Mouse (Mus musculus) heart, embryonic 15.5 days (tissue): ENCODE measurements around the gene Izumo4. TPM values are rescaled to one million over a fixed set of nuclear protein-coding genes. Genes with fewer than 3 reads are reported as not detected.

Experiments used
- ATAC-seq: fragments of 200-750 bp; cut with Nextera tagmentation; replicated peaks from 2 replicates; pipeline ENCODE4 v1.8.0; 2017; ENCODE audit warnings: low read depth, moderate TSS enrichment; ENCODE audit not compliant: insufficient number of reproducible peaks, insufficient read depth, low FRiP score
- H3K27ac ChIP-seq: fragments of 300-500 bp; sonication (generic); 2 replicates; pipeline ENCODE4 v1.5.1; 2015; ENCODE audit warnings: mild to moderate bottlenecking, inconsistent platforms
- H3K27me3 ChIP-seq: fragments of 300-500 bp; sonication (generic); 2 replicates; pipeline ENCODE4 v1.6.1; 2015; ENCODE audit warnings: inconsistent platforms
- H3K36me3 ChIP-seq: fragments of 300-500 bp; sonication (generic); 2 replicates; pipeline ENCODE4 v1.6.1; 2015; ENCODE audit warnings: mild to moderate bottlenecking, inconsistent platforms
- H3K4me1 ChIP-seq: fragments of 300-500 bp; sonication (generic); replicated peaks from 2 replicates; pipeline ENCODE4 v1.6.1; 2015; ENCODE audit warnings: inconsistent platforms
- H3K4me2 ChIP-seq: fragments of 300-500 bp; sonication (generic); 2 replicates; pipeline ENCODE4 v1.6.1; 2015; ENCODE audit warnings: inconsistent platforms, mild to moderate bottlenecking, moderate library complexity
- H3K4me3 ChIP-seq: fragments of 300-500 bp; sonication (generic); 2 replicates; pipeline ENCODE4 v1.5.1; 2015; ENCODE audit warnings: mild to moderate bottlenecking, inconsistent platforms
- H3K9ac ChIP-seq: fragments of 300-500 bp; sonication (generic); 2 replicates; pipeline ENCODE4 v1.6.1; 2015; ENCODE audit warnings: mild to moderate bottlenecking, inconsistent platforms
- H3K9me3 ChIP-seq: fragments of 300-500 bp; sonication (generic); replicated peaks from 2 replicates; pipeline ENCODE4 v1.6.1; 2016; ENCODE audit warnings: inconsistent platforms
- WGBS: fragments of 180-500 bp; shearing (Covaris S2); methylation state at CpG from one replicate; pipeline ENCODE4 v1.1.7; 2015; ENCODE audit warnings: mixed read lengths; 5-methylcytosine and 5-hydroxymethylcytosine counted together
- polyA plus RNA-seq: library from polyadenylated mRNA; unstranded; fragments of >200 nt; fragmentation: Nextera tagmentation; extraction: Ambion mirVana; gene quantifications from 2 replicates; pipeline ENCODE4 v1.2.1, GENCODE M21; 2015

Gene Izumo4
- polyA plus RNA-seq, 1 experiment from 2014 or later = 10.4 TPM

DNA sequence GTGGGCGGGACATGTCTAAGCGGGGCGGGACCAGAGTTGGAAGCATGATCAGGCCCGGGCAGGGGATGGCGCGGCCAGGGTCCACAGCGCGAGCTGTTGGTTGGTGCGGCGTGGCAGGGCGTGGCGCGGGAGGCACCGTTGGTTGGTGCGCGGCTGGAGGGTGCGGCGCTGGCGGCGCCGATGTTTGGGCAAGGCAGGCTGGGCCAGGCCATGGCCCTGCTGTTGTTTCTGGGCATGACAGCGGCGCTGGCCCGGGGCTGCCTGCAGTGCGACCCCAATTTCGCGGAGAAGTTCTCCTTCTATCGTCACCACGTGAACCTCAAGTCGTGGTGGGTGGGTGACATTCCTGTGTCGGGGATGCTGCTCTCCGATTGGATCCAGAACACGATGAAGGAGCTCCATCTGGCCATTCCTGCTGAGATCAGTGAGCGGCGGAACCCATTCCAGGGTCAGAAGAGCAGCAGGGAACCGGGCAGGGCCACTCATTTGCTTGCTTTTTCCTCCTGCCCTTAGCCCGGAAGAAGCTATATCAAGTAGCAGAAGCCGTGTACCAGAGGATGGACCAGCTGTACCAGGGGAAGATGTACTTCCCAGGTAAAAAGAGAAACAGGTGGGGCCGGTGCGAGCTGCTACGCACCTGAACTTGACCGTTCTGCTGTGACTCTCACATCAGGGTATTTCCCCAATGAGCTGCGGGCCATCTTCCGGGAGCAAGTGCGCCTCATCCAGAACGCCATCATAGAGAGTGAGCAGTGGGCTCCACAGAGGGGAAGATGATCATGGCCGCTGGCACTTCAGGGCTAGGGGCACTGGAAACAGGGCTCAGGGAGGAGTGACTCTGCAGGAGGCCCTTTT lies 779 bp downstream of the Izumo4 start:
- Histone ChIP-seq H3K4me1 (peaks cover 39% of the 10 kb centered on the region), H3K4me2 (peak overlapping the region; percentile 92), H3K9me3 (no peaks in the 10 kb centered on the region), H3K36me3 (peaks cover 12% of the 10 kb centered on the region), H3K27me3 (no peaks in the 10 kb centered on the region), H3K27ac (peak overlapping the region; percentile 81), H3K4me3 (peak overlapping the region; percentile 73), H3K9ac (peak overlapping the region; percentile 69)
- 2% methylated on average over 47 of the region's 47 CpGs for WGBS
- peak; percentile 78 for ATAC-seq

DNA sequence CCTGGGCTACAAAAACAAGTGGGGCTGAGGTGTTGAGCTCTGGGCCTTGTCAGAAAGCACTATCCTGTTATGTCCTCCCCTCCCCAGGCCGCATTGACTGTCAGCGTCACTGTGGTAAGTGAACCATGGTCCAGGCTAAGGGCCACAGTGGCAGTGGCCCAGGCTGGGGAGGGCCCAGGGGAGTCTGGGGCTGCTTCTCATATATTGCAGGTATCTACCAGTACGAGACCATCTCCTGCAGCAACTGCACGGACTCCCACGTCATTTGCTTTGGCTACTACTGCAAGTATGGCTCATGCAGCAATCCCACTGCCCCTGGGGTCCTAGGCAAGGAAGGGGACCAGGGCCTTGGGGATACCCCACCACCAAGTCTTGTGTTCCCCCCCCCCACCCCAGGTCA lies 1.7 kb downstream of the Izumo4 start:
- ATAC-seq = no peak
- Histone ChIP-seq H3K9ac (0 out of 2 replicates have a peak overlapping the region, but pooled peaks have one; percentile 69), H3K27ac (no peak overlapping the region), H3K4me3 (no peak overlapping the region), H3K9me3 (no peaks in the 10 kb centered on the region), H3K4me2 (peak overlapping the region; percentile 92), H3K27me3 (no peaks in the 10 kb centered on the region), H3K4me1 (peaks cover 33% of the 10 kb centered on the region), H3K36me3 (peaks cover 21% of the 10 kb centered on the region)
- WGBS = 74% methylated on average over 5 of the region's 5 CpGs

DNA sequence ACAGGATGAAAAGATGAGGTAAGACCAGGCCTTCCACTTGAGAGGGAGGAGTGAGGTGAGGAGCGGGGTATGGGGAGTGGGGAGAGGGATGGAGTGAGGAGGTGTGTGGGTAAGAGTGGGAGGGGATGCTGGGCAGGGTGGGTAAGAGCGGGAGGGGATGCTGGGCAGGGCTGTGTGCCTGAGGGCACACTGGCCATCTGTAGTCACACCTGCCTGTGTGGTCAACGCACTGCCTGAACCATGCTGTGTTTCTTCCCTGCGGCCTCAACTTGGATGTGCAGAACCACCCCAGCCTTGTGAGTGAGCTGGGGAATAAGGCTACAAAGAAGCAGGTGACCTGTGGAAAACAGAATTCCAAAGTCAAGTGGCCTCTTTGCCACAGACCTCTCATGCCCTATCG lies 2.4 kb downstream of the Izumo4 start:
- WGBS = 77% methylated on average over 5 of the region's 5 CpGs
- Histone ChIP-seq H3K36me3 (peaks cover 28% of the 10 kb centered on the region), H3K27me3 (no peaks in the 10 kb centered on the region), H3K4me3 (no peak overlapping the region), H3K4me2 (no peak overlapping the region), H3K9me3 (no peaks in the 10 kb centered on the region), H3K9ac (no peak overlapping the region), H3K27ac (no peak overlapping the region), H3K4me1 (peaks cover 33% of the 10 kb centered on the region)
- ATAC-seq = no peak

DNA sequence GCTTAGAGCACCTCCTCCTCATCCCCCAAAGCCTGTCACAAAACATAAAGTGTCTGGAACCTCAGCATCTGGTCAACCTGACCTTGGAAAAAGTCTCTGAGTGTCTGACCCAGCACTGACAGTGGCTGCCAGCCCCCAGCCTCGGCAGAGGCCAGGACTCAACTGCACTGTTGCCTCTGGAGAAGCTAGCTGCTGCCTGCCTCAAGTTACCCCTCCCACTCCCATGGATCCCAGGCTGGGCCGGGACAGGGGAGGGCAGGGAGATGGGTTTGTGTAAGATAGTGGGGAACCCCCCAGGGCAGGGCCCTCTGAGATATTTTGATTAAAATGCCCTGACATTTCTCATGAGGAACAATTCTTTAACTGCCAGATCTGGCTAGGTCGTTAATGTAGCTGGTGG lies 3.0 kb downstream of the Izumo4 start:
- WGBS = 50% methylated on average over 3 of the region's 3 CpGs

DNA sequence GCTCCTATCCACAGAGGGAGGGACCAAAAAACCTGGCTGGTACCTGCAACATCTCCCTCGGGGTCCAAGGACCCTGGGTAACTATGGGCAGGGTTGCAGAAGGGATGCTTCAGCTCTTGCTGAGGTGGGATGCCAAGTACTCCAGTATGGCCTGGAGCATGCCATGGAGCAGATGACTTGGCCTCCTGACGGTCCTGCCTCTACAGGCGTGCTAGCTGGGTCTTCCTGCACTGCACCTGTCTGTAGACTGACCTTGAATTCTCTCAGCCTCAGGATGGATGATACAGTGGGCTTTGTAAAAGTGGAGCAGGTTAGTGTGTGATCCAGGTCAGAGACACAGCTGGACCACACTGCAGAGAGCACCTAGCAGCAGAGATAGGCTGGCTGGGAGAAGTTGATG lies 3.5 kb downstream of the Izumo4 start:
- 57% methylated on average over 3 of the region's 3 CpGs for WGBS
- no peak for ATAC-seq
- Histone ChIP-seq H3K9me3 (no peaks in the 10 kb centered on the region), H3K4me2 (no peak overlapping the region), H3K27me3 (no peaks in the 10 kb centered on the region), H3K36me3 (peaks cover 39% of the 10 kb centered on the region), H3K4me3 (no peak overlapping the region), H3K9ac (no peak overlapping the region), H3K4me1 (peaks cover 25% of the 10 kb centered on the region), H3K27ac (no peak overlapping the region)

More for the DNA sequence above, 3.0 kb downstream of the Izumo4 start:
- ATAC-seq = no peak
- Histone ChIP-seq H3K27me3 (no peaks in the 10 kb centered on the region), H3K9me3 (no peaks in the 10 kb centered on the region), H3K4me2 (no peak overlapping the region), H3K4me3 (no peak overlapping the region), H3K4me1 (peaks cover 30% of the 10 kb centered on the region), H3K9ac (no peak overlapping the region), H3K36me3 (peaks cover 35% of the 10 kb centered on the region), H3K27ac (no peak overlapping the region)

DNA sequence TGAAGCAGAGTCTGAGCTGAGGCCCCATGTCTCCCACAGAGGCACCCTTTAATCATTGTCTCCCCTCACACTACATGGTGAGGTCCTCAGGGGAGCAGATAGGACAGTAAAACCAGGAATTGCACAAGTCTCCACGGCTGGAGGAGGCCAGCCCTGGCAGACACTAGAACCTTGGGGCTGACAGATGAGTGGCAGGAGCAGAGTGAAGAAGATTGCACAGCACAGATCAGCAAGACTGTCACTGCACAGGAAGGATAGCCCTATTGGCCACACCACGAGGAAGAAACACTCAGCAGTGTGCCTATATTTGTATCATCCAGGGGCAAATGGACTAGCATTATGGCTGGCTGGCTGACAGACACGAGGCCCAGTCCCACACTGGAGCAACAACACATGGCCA lies 8.8 kb downstream of the Izumo4 start:
- H3K4me1 ChIP-seq = no peaks in the 10 kb centered on the region
- no peak overlapping the region for H3K4me3 ChIP-seq
- H3K36me3 ChIP-seq = peaks cover 93% of the 10 kb centered on the region
- no peaks in the 10 kb centered on the region for H3K9me3 ChIP-seq
- 76% methylated on average over 3 of the region's 3 CpGs for WGBS
- no peak overlapping the region for H3K27ac ChIP-seq
- H3K27me3 ChIP-seq = no peaks in the 10 kb centered on the region
- H3K4me2 ChIP-seq = no peak overlapping the region
- no peak for ATAC-seq
- H3K9ac ChIP-seq = no peak overlapping the region

DNA sequence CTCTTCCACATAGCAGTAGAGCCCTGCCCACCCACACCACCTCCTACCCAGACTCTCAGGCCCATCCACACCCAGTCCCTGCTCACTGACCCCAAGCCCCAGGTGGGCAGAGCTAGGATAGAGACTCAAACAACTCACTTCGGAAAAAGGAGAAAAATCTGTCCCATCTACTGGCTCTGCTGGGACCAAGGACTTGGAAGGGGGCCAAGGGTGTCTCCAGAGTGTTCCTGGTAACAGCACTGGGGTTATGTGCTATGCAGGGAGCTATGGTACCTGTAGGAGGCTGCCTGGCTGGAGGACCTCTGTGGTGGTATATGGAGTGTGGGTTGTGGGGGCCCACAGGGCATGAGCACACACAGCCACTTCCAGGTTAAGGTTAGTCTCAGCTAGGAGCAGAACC lies 15.3 kb downstream of the Izumo4 start:
- no peak overlapping the region for H3K4me2 ChIP-seq
- no peak for ATAC-seq
- WGBS = 71% methylated on average over 1 of the region's 1 CpGs
- no peak overlapping the region for H3K4me3 ChIP-seq
- H3K36me3 ChIP-seq = peaks cover 98% of the 10 kb centered on the region
- H3K4me1 ChIP-seq = no peaks in the 10 kb centered on the region
- H3K27me3 ChIP-seq = no peaks in the 10 kb centered on the region
- H3K9ac ChIP-seq = no peak overlapping the region
- no peaks in the 10 kb centered on the region for H3K9me3 ChIP-seq
- H3K27ac ChIP-seq = no peak overlapping the region

DNA sequence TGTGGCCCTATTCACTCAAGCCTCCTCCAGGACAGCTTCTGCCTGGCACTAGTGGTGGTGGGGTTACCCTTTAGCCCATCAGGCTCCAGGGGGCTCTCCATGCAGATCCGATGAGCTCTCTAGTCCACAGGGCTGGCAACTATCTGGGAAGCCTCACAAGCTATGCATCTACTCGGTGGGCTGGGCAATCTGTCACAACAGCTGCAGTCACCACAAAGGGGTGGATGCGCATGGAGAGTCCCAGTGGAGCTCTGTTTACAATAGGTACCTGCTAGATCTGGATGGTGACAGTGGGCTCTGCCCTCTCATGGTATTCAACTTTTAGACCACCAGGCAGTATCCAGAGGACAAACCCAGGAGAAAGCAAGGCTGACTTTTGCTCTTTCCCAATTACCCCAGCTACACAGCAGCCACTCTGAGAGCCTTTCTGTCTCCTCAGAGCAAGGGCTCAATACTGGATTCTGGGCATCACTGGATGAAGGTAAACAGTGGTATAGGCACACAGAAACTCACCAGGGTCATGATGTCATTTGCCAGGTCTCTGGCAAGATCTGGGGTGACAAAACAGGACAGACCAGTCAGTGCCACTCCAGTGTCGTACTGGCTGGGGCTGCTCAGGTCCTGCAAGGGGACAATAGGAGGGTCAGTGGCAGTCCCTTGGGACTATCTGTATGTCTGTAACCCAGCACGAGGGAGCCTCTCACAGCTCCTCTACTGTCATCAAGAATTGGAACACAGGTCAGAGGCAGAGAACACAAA lies 25.6 kb downstream of the Izumo4 start:
- Histone ChIP-seq H3K36me3 (peaks cover 92% of the 10 kb centered on the region), H3K9ac (no peak overlapping the region), H3K4me3 (no peak overlapping the region), H3K4me1 (no peaks in the 10 kb centered on the region), H3K4me2 (no peak overlapping the region), H3K27me3 (no peaks in the 10 kb centered on the region), H3K9me3 (no peaks in the 10 kb centered on the region), H3K27ac (no peak overlapping the region)
- ATAC-seq = no peak
- WGBS = 87% methylated on average over 5 of the region's 5 CpGs

DNA sequence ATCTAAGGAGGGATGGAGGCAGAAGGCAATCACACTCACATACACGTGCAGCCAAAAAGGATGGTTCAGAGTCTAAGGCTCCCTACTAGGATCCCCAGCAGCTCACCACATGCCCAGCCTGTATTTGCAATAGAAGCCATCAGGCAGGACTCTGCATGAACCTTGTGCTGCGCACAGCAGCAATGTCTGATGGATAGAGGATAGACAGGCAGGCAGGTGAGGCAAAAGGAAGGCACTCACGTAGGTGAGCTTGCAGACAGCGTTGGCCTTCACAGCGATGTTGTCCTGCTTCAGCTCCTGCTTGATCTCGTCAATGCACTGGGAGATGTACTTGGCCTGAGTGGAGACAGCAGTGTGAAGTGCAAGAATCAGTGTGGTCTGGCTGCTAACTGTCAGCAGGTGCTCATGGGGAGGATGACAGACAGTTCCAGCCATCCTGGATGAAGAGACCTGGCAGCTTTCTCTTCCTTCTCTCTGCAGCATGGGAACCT lies 30.7 kb downstream of the Izumo4 start:
- peaks cover 49% of the 10 kb centered on the region for H3K36me3 ChIP-seq
- no peak for ATAC-seq
- WGBS = 86% methylated on average over 6 of the region's 6 CpGs

DNA sequence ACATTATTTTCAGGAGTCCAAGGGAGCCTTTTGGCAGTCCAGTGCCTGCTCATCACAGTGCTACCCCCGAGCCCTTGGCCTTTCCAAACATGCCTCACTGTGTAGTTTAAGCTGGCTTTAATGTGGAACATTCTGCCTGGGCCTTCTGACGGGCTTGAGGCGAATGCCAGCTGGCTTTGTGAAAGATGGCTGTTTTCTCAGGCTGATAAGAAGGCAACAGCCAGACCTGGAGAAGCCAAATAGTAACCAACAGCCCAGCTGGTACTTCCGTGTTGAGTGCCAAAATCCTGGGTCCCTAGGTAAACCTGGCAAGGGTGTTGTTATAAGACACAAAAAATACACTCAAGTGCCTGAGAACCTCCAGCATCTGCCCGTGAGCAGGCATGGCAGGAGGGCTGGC lies 34.7 kb downstream of the Izumo4 start:
- H3K9ac ChIP-seq = no peak overlapping the region
- H3K4me3 ChIP-seq = no peak overlapping the region
- peaks cover 42% of the 10 kb centered on the region for H3K4me1 ChIP-seq
- ATAC-seq = no peak
- no peak overlapping the region for H3K27ac ChIP-seq
- no peak overlapping the region for H3K4me2 ChIP-seq
- no peaks in the 10 kb centered on the region for H3K27me3 ChIP-seq
- WGBS = 45% methylated on average over 5 of the region's 5 CpGs
- peaks cover 11% of the 10 kb centered on the region for H3K36me3 ChIP-seq
- no peaks in the 10 kb centered on the region for H3K9me3 ChIP-seq

More for the DNA sequence above, 30.7 kb downstream of the Izumo4 start:
- Histone ChIP-seq H3K4me1 (peaks cover 16% of the 10 kb centered on the region), H3K9ac (no peak overlapping the region), H3K9me3 (no peaks in the 10 kb centered on the region), H3K4me3 (no peak overlapping the region), H3K4me2 (no peak overlapping the region), H3K27me3 (no peaks in the 10 kb centered on the region), H3K27ac (no peak overlapping the region)

DNA sequence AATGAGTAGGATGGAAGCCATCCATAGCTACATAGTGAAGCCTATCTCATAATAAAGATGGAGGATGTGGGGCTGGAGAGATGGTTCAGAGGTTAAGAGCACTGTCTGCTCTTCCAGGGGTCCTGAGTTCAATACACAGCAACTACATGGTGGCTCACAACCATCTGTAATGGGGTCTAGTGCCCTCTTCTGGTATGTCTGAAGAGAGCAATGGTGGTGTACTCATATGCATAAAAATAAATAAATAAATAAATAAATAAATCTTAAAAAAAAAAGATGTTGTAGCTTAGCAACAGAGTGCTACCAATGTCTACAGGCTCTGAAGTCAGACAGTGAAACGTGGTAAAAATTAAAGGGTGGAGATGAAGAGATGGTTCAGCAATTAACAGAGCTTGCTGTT lies 36.7 kb downstream of the Izumo4 start:
- Histone ChIP-seq H3K4me1 (peaks cover 48% of the 10 kb centered on the region), H3K9me3 (no peaks in the 10 kb centered on the region), H3K27me3 (no peaks in the 10 kb centered on the region), H3K27ac (no peak overlapping the region), H3K36me3 (no peaks in the 10 kb centered on the region), H3K9ac (no peak overlapping the region), H3K4me2 (no peak overlapping the region), H3K4me3 (no peak overlapping the region)
- WGBS = 66% methylated on average over 1 of the region's 1 CpGs
- ATAC-seq = no peak
